Mouse (Mus musculus): ENCODE results near the gene Pla2g2d. TPM values are rescaled to one million over a fixed set of nuclear protein-coding genes. Genes with fewer than 3 reads are reported as not detected.

The Pla2g2d gene
- polyA plus RNA-seq, 1 experiment from 2014 or later: 1.8 TPM

- Histone ChIP-seq H3K4me1 (ENCODE audit: control insufficient read depth, insufficient read depth, low read length) (no peaks in the 10 kb centered on the region), H3K9ac (ENCODE audit: low read length) (no peak overlapping the region), H3K9me3 (ENCODE audit: control insufficient read depth, low read length) (no peaks in the 10 kb centered on the region), H3K27me3 (ENCODE audit: control insufficient read depth, insufficient read depth, low read length) (no peaks in the 10 kb centered on the region), H3K36me3 (ENCODE audit: control insufficient read depth, insufficient read depth, low read length) (no peaks in the 10 kb centered on the region), H3K27ac (ENCODE audit: low read depth, low read length) (no peak overlapping the region), H3K4me3 (ENCODE audit: low read depth, low read length) (no peak overlapping the region), H3K4me2 (ENCODE audit: low read depth) (no peak overlapping the region)
- WGBS: 88% methylated on average over 10 of the region's 10 CpGs
- DNase-seq (ENCODE audit: low spot score) (no peak), ATAC-seq (ENCODE audit: insufficient read depth, low FRiP score, low TSS enrichment) (no peak)
These were observed 3.6 kb upstream of the Pla2g2d start for GRCm38 (mm10) chr4:138771970-138772369.

- no peaks in the 10 kb centered on the region for H3K4me1 ChIP-seq (ENCODE audit: control insufficient read depth, insufficient read depth, low read length)
- H3K27ac ChIP-seq (ENCODE audit: low read depth, low read length): no peak overlapping the region
- H3K27me3 ChIP-seq (ENCODE audit: control insufficient read depth, insufficient read depth, low read length): no peaks in the 10 kb centered on the region
- H3K36me3 ChIP-seq (ENCODE audit: control insufficient read depth, insufficient read depth, low read length): no peaks in the 10 kb centered on the region
- H3K4me3 ChIP-seq (ENCODE audit: low read depth, low read length): no peak overlapping the region
- no peak overlapping the region for H3K4me2 ChIP-seq (ENCODE audit: low read depth)
- WGBS: 81% methylated on average over 5 of the region's 5 CpGs
- no peaks in the 10 kb centered on the region for H3K9me3 ChIP-seq (ENCODE audit: control insufficient read depth, low read length)
- ATAC-seq (ENCODE audit: insufficient read depth, low FRiP score, low TSS enrichment) (no peak), DNase-seq (ENCODE audit: low spot score) (no peak)
- H3K9ac ChIP-seq (ENCODE audit: low read length): no peak overlapping the region
These were observed 3.1 kb upstream of the Pla2g2d start for GRCm38 (mm10) chr4:138772386-138772785.

GRCm38 (mm10) chr4:138777417-138778407 lies 2.2 kb downstream of the Pla2g2d start:
- ATAC-seq (ENCODE audit: insufficient read depth, low FRiP score, low TSS enrichment) (no peak), DNase-seq (ENCODE audit: low spot score) (peak; percentile 39)
- Histone ChIP-seq H3K4me1 (ENCODE audit: control insufficient read depth, insufficient read depth, low read length) (no peaks in the 10 kb centered on the region), H3K27ac (ENCODE audit: low read depth, low read length) (peak overlapping the region; percentile 75), H3K9me3 (ENCODE audit: control insufficient read depth, low read length) (no peaks in the 10 kb centered on the region), H3K4me3 (ENCODE audit: low read depth, low read length) (no peak overlapping the region), H3K9ac (ENCODE audit: low read length) (no peak overlapping the region), H3K27me3 (ENCODE audit: control insufficient read depth, insufficient read depth, low read length) (no peaks in the 10 kb centered on the region), H3K36me3 (ENCODE audit: control insufficient read depth, insufficient read depth, low read length) (no peaks in the 10 kb centered on the region), H3K4me2 (ENCODE audit: low read depth) (no peak overlapping the region)
- 58% methylated on average over 20 of the region's 20 CpGs for WGBS

- H3K9ac ChIP-seq (ENCODE audit: low read length): no peak overlapping the region
- no peak for ATAC-seq (ENCODE audit: insufficient read depth, low FRiP score, low TSS enrichment)
- H3K9me3 ChIP-seq (ENCODE audit: control insufficient read depth, low read length): no peaks in the 10 kb centered on the region
- 92% methylated on average over 5 of the region's 5 CpGs for WGBS
- H3K27ac ChIP-seq (ENCODE audit: low read depth, low read length): no peak overlapping the region
- H3K4me3 ChIP-seq (ENCODE audit: low read depth, low read length): no peak overlapping the region
- no peak for DNase-seq (ENCODE audit: low spot score)
- H3K4me2 ChIP-seq (ENCODE audit: low read depth): no peak overlapping the region
- H3K4me1 ChIP-seq (ENCODE audit: control insufficient read depth, insufficient read depth, low read length): no peaks in the 10 kb centered on the region
- no peaks in the 10 kb centered on the region for H3K36me3 ChIP-seq (ENCODE audit: control insufficient read depth, insufficient read depth, low read length)
- no peaks in the 10 kb centered on the region for H3K27me3 ChIP-seq (ENCODE audit: control insufficient read depth, insufficient read depth, low read length)
These were observed 4.8 kb downstream of the Pla2g2d start for GRCm38 (mm10) chr4:138780300-138780699.

GRCm38 (mm10) chr4:138782098-138782497 lies 6.6 kb downstream of the Pla2g2d start:
- ATAC-seq (ENCODE audit: insufficient read depth, low FRiP score, low TSS enrichment) (no peak), DNase-seq (ENCODE audit: low spot score) (no peak)
- Histone ChIP-seq H3K4me1 (ENCODE audit: control insufficient read depth, insufficient read depth, low read length) (no peaks in the 10 kb centered on the region), H3K9me3 (ENCODE audit: control insufficient read depth, low read length) (no peaks in the 10 kb centered on the region), H3K4me3 (ENCODE audit: low read depth, low read length) (no peak overlapping the region), H3K27ac (ENCODE audit: low read depth, low read length) (no peak overlapping the region), H3K9ac (ENCODE audit: low read length) (no peak overlapping the region), H3K36me3 (ENCODE audit: control insufficient read depth, insufficient read depth, low read length) (no peaks in the 10 kb centered on the region), H3K27me3 (ENCODE audit: control insufficient read depth, insufficient read depth, low read length) (no peaks in the 10 kb centered on the region), H3K4me2 (ENCODE audit: low read depth) (no peak overlapping the region)
- WGBS: 83% methylated on average over 6 of the region's 6 CpGs

- H3K4me1 ChIP-seq (ENCODE audit: control insufficient read depth, insufficient read depth, low read length): no peaks in the 10 kb centered on the region
- WGBS: 74% methylated on average over 4 of the region's 4 CpGs
- no peak overlapping the region for H3K27ac ChIP-seq (ENCODE audit: low read depth, low read length)
- DNase-seq (ENCODE audit: low spot score) (no peak), ATAC-seq (ENCODE audit: insufficient read depth, low FRiP score, low TSS enrichment) (no peak)
- H3K9me3 ChIP-seq (ENCODE audit: control insufficient read depth, low read length): no peaks in the 10 kb centered on the region
- no peaks in the 10 kb centered on the region for H3K27me3 ChIP-seq (ENCODE audit: control insufficient read depth, insufficient read depth, low read length)
- no peak overlapping the region for H3K4me2 ChIP-seq (ENCODE audit: low read depth)
- no peak overlapping the region for H3K9ac ChIP-seq (ENCODE audit: low read length)
- H3K4me3 ChIP-seq (ENCODE audit: low read depth, low read length): no peak overlapping the region
- H3K36me3 ChIP-seq (ENCODE audit: control insufficient read depth, insufficient read depth, low read length): no peaks in the 10 kb centered on the region
These were observed 10.2 kb downstream of the Pla2g2d start for GRCm38 (mm10) chr4:138785721-138786120.

- Histone ChIP-seq H3K9ac (ENCODE audit: low read length) (no peak overlapping the region), H3K4me3 (ENCODE audit: low read depth, low read length) (no peak overlapping the region), H3K9me3 (ENCODE audit: control insufficient read depth, low read length) (no peaks in the 10 kb centered on the region), H3K4me1 (ENCODE audit: control insufficient read depth, insufficient read depth, low read length) (no peaks in the 10 kb centered on the region), H3K27me3 (ENCODE audit: control insufficient read depth, insufficient read depth, low read length) (no peaks in the 10 kb centered on the region), H3K36me3 (ENCODE audit: control insufficient read depth, insufficient read depth, low read length) (no peaks in the 10 kb centered on the region), H3K4me2 (ENCODE audit: low read depth) (no peak overlapping the region), H3K27ac (ENCODE audit: low read depth, low read length) (no peak overlapping the region)
- ATAC-seq (ENCODE audit: insufficient read depth, low FRiP score, low TSS enrichment) (no peak), DNase-seq (ENCODE audit: low spot score) (no peak)
- WGBS: 71% methylated on average over 4 of the region's 4 CpGs
These were observed 10.6 kb downstream of the Pla2g2d start for GRCm38 (mm10) chr4:138786141-138786540.

GRCm38 (mm10) chr4:138788381-138788780 lies 12.8 kb downstream of the Pla2g2d start:
- 78% methylated on average over 4 of the region's 4 CpGs for WGBS
- H3K4me3 ChIP-seq (ENCODE audit: low read depth, low read length): no peak overlapping the region
- DNase-seq (ENCODE audit: low spot score): no peak

GRCm38 (mm10) chr4:138791452-138791851 lies 15.9 kb downstream of the Pla2g2d start:
- Histone ChIP-seq H3K4me2 (ENCODE audit: low read depth) (no peak overlapping the region), H3K27ac (ENCODE audit: low read depth, low read length) (no peak overlapping the region), H3K9ac (ENCODE audit: low read length) (no peak overlapping the region), H3K27me3 (ENCODE audit: control insufficient read depth, insufficient read depth, low read length) (no peaks in the 10 kb centered on the region), H3K4me3 (ENCODE audit: low read depth, low read length) (no peak overlapping the region), H3K36me3 (ENCODE audit: control insufficient read depth, insufficient read depth, low read length) (no peaks in the 10 kb centered on the region), H3K4me1 (ENCODE audit: control insufficient read depth, insufficient read depth, low read length) (no peaks in the 10 kb centered on the region), H3K9me3 (ENCODE audit: control insufficient read depth, low read length) (no peaks in the 10 kb centered on the region)
- ATAC-seq (ENCODE audit: insufficient read depth, low FRiP score, low TSS enrichment) (no peak), DNase-seq (ENCODE audit: low spot score) (no peak)
- WGBS: 73% methylated on average over 6 of the region's 6 CpGs

More at GRCm38 (mm10) chr4:138788381-138788780, 12.8 kb downstream of the Pla2g2d start:
- no peak for ATAC-seq (ENCODE audit: insufficient read depth, low FRiP score, low TSS enrichment)
- Histone ChIP-seq H3K4me1 (ENCODE audit: control insufficient read depth, insufficient read depth, low read length) (no peaks in the 10 kb centered on the region), H3K4me2 (ENCODE audit: low read depth) (no peak overlapping the region), H3K9me3 (ENCODE audit: control insufficient read depth, low read length) (no peaks in the 10 kb centered on the region), H3K36me3 (ENCODE audit: control insufficient read depth, insufficient read depth, low read length) (no peaks in the 10 kb centered on the region), H3K9ac (ENCODE audit: low read length) (no peak overlapping the region), H3K27me3 (ENCODE audit: control insufficient read depth, insufficient read depth, low read length) (no peaks in the 10 kb centered on the region), H3K27ac (ENCODE audit: low read depth, low read length) (no peak overlapping the region)

Measured in neural tube, embryonic 11.5 days (tissue).